Mouse (Mus musculus): ENCODE measurements at regions not wholly inside any gene's neighbourhood (a gene's known extent, or its start where the extent isn't known, plus 50 kb on each side); places are given as distances from the start of the nearest gene placed in this dataset.

DNA sequence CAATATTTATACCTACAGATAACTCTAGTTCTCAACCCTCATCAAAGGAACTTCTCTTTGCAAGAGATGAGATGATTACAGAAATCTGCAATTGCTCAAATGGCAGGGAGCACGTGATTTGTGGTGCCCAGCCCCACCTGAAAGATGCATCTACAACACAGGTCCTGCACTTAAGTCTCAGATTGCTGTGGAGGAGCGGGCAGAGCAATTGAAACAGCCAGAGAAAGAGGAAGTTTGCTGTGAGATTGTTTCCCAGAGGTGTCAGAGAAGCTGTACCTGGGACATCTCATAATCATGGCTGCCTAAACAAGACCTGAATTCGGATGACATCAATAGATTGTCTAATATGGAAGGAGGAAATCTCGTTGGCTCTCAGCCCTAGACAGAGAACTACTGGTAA is 105.9 kb upstream of the Cxcr4 start:
- no peak for TF ChIP-seq POLR2A (IDR thresholded peaks at IDR 0.05; ENCODE audit: extremely low read depth, insufficient read depth, low read length)
- no peak for TF ChIP-seq CTCF (IDR thresholded peaks at IDR 0.05; ENCODE audit: low read depth, low read length)

All from liver, adult 2 months (tissue).